Mouse (Mus musculus) stomach, embryonic 14.5 days (tissue): ENCODE results near the gene Slc16a12. TPM values are rescaled to one million over a fixed set of nuclear protein-coding genes. Genes with fewer than 3 reads are reported as not detected.
"Not testable (repeated sequence)": the region's sequence is repeated elsewhere in the genome, so short reads cannot be mapped to it uniquely, and the experiment has no call there.

Experiments used
- ATAC-seq: fragments of 200-750 bp; cut with Nextera tagmentation; 2 replicates; pipeline ENCODE4 v1.8.0; 2017; ENCODE audit warnings: low read depth, moderate TSS enrichment; ENCODE audit not compliant: insufficient number of reproducible peaks, insufficient read depth, low FRiP score
- H3K27ac ChIP-seq: fragments of 300-500 bp; sonication (generic); 2 replicates; pipeline ENCODE4 v1.5.1; 2014; ENCODE audit warnings: mild to moderate bottlenecking, low read length, moderate library complexity, mixed read lengths
- H3K27me3 ChIP-seq: fragments of 300-500 bp; sonication (generic); 2 replicates; pipeline ENCODE4 v1.6.1; 2014; ENCODE audit warnings: low read length, control low read depth, mixed read lengths; ENCODE audit not compliant: control insufficient read depth, insufficient read depth
- H3K36me3 ChIP-seq: fragments of 300-500 bp; sonication (generic); 2 replicates; pipeline ENCODE4 v1.6.1; 2014; ENCODE audit warnings: mild to moderate bottlenecking, control low read depth, low read length, moderate library complexity, mixed read lengths; ENCODE audit not compliant: control insufficient read depth, insufficient read depth
- H3K4me1 ChIP-seq: fragments of 300-500 bp; sonication (generic); 2 replicates; pipeline ENCODE4 v1.6.1; 2014; ENCODE audit warnings: low read length, control low read depth, mixed read lengths; ENCODE audit not compliant: control insufficient read depth, insufficient read depth
- H3K4me2 ChIP-seq: fragments of 300-500 bp; sonication (generic); replicated peaks from 2 replicates; pipeline ENCODE4 v1.6.1; 2014; ENCODE audit warnings: low read depth, low read length, control low read depth
- H3K4me3 ChIP-seq: fragments of 300-500 bp; sonication (generic); 2 replicates; pipeline ENCODE4 v1.5.1; 2014; ENCODE audit warnings: low read depth, low read length, control low read depth
- H3K9ac ChIP-seq: fragments of 300-500 bp; sonication (generic); replicated peaks from 2 replicates; pipeline ENCODE4 v1.6.1; 2014; ENCODE audit warnings: low read depth, mild to moderate bottlenecking, control low read depth, low read length, moderate library complexity, mixed read lengths
- H3K9me3 ChIP-seq: fragments of 300-500 bp; sonication (generic); 2 replicates; pipeline ENCODE4 v1.6.1; 2016; ENCODE audit warnings: low read depth, low read length, control low read depth; ENCODE audit not compliant: control insufficient read depth
- WGBS: fragments of 180-500 bp; shearing (Covaris S2); extraction: QIAGEN DNeasy Blood & Tissue Kit; methylation state at CpG from one replicate; pipeline ENCODE4 v1.1.7; 2014; 5-methylcytosine and 5-hydroxymethylcytosine counted together
- polyA plus RNA-seq: library from polyadenylated mRNA; unstranded; fragments of >200 nt; fragmentation: Nextera tagmentation; extraction: Ambion mirVana; gene quantifications from 2 replicates; pipeline ENCODE4 v1.2.1, GENCODE M21; 2014

Gene Slc16a12
- polyA plus RNA-seq, 1 experiment from 2014 or later: 2.7 TPM

- Histone ChIP-seq H3K4me2 (no peak overlapping the region), H3K9me3 (no peaks in the 10 kb centered on the region), H3K4me3 (no peak overlapping the region), H3K4me1 (no peaks in the 10 kb centered on the region), H3K9ac (no peak overlapping the region), H3K27ac (no peak overlapping the region), H3K27me3 (no peaks in the 10 kb centered on the region), H3K36me3 (no peaks in the 10 kb centered on the region)
- WGBS: 64% methylated on average over 10 of the region's 10 CpGs
- ATAC-seq: no peak
Measured at GRCm38 (mm10) chr19:34655227-34655805, 91.8 kb downstream of the Slc16a12 start.

DNA sequence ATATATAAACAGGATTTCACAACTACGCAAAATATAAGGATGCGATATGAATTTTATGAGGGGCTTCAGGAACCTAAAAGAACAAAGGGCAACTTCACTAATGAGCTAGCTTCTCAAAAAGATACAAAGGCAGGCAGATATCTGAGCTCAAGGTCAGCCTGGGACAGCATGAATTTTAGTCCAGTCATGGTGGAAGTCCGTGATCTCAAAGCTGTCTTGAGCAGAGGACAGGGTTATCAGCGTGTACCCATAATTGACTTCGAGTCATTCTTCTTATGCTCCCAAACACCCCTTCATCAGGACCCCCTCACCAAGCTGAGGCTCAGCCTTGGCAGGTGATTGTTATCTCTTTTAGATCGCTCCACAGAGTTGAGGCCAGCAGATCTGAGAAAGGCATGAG is 96.1 kb downstream of the Slc16a12 start:
- ATAC-seq: no peak
- H3K4me2 ChIP-seq: no peak overlapping the region
- H3K27me3 ChIP-seq: no peaks in the 10 kb centered on the region
- no peaks in the 10 kb centered on the region for H3K9me3 ChIP-seq
- no peak overlapping the region for H3K4me3 ChIP-seq
- no peaks in the 10 kb centered on the region for H3K36me3 ChIP-seq
- H3K9ac ChIP-seq: no peak overlapping the region
- 67% methylated on average over 6 of the region's 6 CpGs for WGBS
- H3K27ac ChIP-seq: no peak overlapping the region
- H3K4me1 ChIP-seq: no peaks in the 10 kb centered on the region

DNA sequence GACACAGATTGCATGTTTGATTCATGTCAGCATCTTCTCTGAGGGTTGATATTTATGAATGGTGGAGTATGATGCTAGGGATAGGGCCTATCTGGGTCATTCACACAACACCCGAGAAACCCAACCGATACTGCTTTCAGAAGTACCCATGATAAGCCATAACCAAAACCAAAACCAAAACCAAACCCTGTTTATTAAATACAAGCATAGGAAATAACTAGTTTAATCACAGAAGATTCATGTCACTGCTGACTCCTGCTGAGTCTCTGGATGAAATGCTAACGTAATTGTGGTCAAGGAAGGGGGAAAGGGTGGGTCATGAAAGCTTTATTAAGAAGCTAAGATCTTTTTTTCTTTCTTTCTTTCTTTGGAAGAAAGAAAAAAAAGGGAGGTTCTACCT is 96.8 kb downstream of the Slc16a12 start:
- Histone ChIP-seq H3K27me3 (no peaks in the 10 kb centered on the region), H3K9me3 (no peaks in the 10 kb centered on the region), H3K4me1 (no peaks in the 10 kb centered on the region), H3K27ac (no peak overlapping the region), H3K9ac (no peak overlapping the region), H3K4me2 (no peak overlapping the region), H3K36me3 (no peaks in the 10 kb centered on the region), H3K4me3 (no peak overlapping the region)
- ATAC-seq: no peak
- WGBS: 93% methylated on average over 3 of the region's 3 CpGs

GRCm38 (mm10) chr19:34647630-34648029 is 99.5 kb downstream of the Slc16a12 start:
- WGBS: 88% methylated on average over 7 of the region's 8 CpGs
- H3K9me3 ChIP-seq, H3K27ac ChIP-seq, H3K4me2 ChIP-seq, H3K27me3 ChIP-seq, H3K9ac ChIP-seq, ATAC-seq, H3K4me3 ChIP-seq, H3K36me3 ChIP-seq, H3K4me1 ChIP-seq: not testable (repeated sequence)

- H3K36me3 ChIP-seq: no peaks in the 10 kb centered on the region
- H3K9me3 ChIP-seq: no peaks in the 10 kb centered on the region
- H3K4me3 ChIP-seq: no peak overlapping the region
- ATAC-seq: no peak
- 83% methylated on average over 5 of the region's 5 CpGs for WGBS
- no peak overlapping the region for H3K9ac ChIP-seq
- H3K27ac ChIP-seq: no peak overlapping the region
- no peaks in the 10 kb centered on the region for H3K4me1 ChIP-seq
- H3K27me3 ChIP-seq: no peaks in the 10 kb centered on the region
- no peak overlapping the region for H3K4me2 ChIP-seq
Measured at GRCm38 (mm10) chr19:34642616-34643015, 104.5 kb downstream of the Slc16a12 start.

GRCm38 (mm10) chr19:34640623-34641022 is 106.5 kb downstream of the Slc16a12 start, which contains the start of the genes Ifit1bl2 and Ifit1:
Gene Ifit1bl2, minus strand, starts transcription at chr19:34640743.
Gene Ifit1, plus strand, starts transcription at chr19:34640871.
- Histone ChIP-seq H3K4me3 (no peak within 1 kb of the TSS), H3K4me2 (0 out of 2 replicates have a peak within 1 kb of the TSS, but pooled peaks have one; percentile 14), H3K27me3 (no peaks in the 10 kb centered on the region), H3K4me1 (no peaks in the 10 kb centered on the region), H3K36me3 (no peaks in the 10 kb centered on the region), H3K9me3 (no peaks in the 10 kb centered on the region), H3K9ac (no peak within 1 kb of the TSS), H3K27ac (no peak within 1 kb of the TSS)
- ATAC-seq: no peak
- WGBS: 28% methylated on average over 4 of the region's 4 CpGs

DNA sequence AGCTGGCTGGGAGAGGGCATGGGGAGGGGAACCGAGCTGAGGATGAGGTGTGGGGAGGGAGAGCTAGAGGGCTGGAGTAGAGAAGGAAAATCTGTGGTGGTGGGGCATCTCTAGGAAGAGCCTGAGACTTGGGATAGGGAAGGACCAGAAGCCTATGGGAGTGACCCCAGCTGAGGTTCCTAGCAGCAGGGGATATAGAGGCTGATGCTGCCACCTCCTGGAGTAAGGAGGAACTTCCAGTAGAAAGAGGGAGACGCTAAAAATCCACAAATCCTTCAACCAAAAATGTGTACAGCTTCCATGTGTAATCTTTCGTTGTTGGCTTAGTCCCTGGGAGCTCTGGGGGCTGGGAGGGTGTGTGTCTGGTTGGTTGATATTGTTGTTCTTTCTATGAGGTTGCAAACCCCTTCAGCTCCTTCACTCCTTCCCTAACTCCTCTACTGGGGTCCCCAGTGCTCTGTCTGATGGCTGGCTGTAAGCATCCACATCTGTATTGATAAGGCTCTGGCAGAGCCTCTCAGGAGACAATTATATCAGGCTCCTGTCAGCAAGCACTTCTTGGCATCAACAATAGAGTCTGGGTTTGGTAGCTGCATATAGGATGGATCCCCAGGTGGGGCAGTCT is 110.0 kb downstream of the Slc16a12 start:
- Histone ChIP-seq H3K27ac (no peak overlapping the region), H3K36me3 (no peaks in the 10 kb centered on the region), H3K4me2 (no peak overlapping the region), H3K9ac (no peak overlapping the region), H3K4me3 (no peak overlapping the region), H3K9me3 (no peaks in the 10 kb centered on the region), H3K4me1 (no peaks in the 10 kb centered on the region), H3K27me3 (no peaks in the 10 kb centered on the region)
- 6% methylated on average over 3 of the region's 3 CpGs for WGBS
- peak; percentile 49; the same call in 1 of the 2 replicates for ATAC-seq

- H3K4me2 ChIP-seq: no peak overlapping the region
- no peak for ATAC-seq
Measured at GRCm38 (mm10) chr19:34633484-34633883, 113.6 kb downstream of the Slc16a12 start.

DNA sequence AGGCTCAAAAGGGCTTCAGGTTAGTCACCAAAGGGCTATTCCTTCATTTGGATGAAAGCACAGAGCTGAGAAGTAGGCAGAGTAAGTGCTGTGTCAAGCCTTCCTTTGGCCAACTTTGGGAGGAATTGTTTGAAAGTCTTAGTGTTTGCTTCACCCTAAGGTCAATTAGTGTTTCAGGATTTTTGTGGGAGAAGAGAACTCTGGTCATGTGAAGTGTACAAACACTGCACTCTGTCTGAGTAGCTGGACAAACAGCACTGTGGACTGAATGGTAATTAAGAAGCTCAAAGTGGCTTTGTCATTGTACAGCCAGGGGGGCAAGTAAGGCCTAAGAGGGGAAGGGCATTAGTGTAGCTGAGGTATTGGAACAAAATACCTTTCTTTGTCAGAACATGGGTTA is 115.6 kb downstream of the Slc16a12 start:
- Histone ChIP-seq H3K27me3 (no peaks in the 10 kb centered on the region), H3K9ac (no peak overlapping the region), H3K4me2 (no peak overlapping the region), H3K36me3 (no peaks in the 10 kb centered on the region), H3K4me1 (no peaks in the 10 kb centered on the region), H3K4me3 (no peak overlapping the region), H3K9me3 (no peaks in the 10 kb centered on the region), H3K27ac (no peak overlapping the region)
- no peak for ATAC-seq

More at GRCm38 (mm10) chr19:34633484-34633883, 113.6 kb downstream of the Slc16a12 start:
- Histone ChIP-seq H3K4me3 (no peak overlapping the region), H3K4me1 (no peaks in the 10 kb centered on the region), H3K27me3 (no peaks in the 10 kb centered on the region), H3K27ac (no peak overlapping the region), H3K9me3 (no peaks in the 10 kb centered on the region), H3K9ac (no peak overlapping the region), H3K36me3 (no peaks in the 10 kb centered on the region)
- 64% methylated on average over 2 of the region's 2 CpGs for WGBS
